Comparison of ENCODE assay signal across 9 mouse cellular contexts in genomic region chr16:62974926-62975325, GRCm38 (mm10).
DNase-seq lines count a peak whose midpoint lies in the region; ATAC-seq and TF ChIP-seq lines count a peak whose summit lies in the region.
"Had no signal": no experiment of that assay in that cellular context is flagged by ENCODE, and none has a peak within 500 bp of the region (broad histone marks: within the 10 kb centered on the region; RNA-seq: fewer than 3 reads in every experiment).

No protein-coding gene starts in this region.

- ATAC-seq in kidney, postnatal 0 days (replicated peaks; ENCODE audit: low FRiP score, low read depth): no peak
- ATAC-seq in kidney, embryonic 16.5 days (ENCODE audit: low FRiP score, low TSS enrichment): no peak

- H3K27me3 ChIP-seq in kidney, postnatal 0 days (ENCODE audit: insufficient read depth, low read length): no peaks in the 10 kb centered on the region
- no peaks in the 10 kb centered on the region for H3K27me3 ChIP-seq in kidney, embryonic 16.5 days (ENCODE audit: insufficient read depth, low read length)

- no peak overlapping the region for H3K27ac ChIP-seq in kidney, postnatal 0 days
- H3K27ac ChIP-seq in kidney, embryonic 16.5 days (ENCODE audit: low read length): no peak overlapping the region
- H3K27ac ChIP-seq: heart, embryonic 10.5 days had no signal

- no peaks in the 10 kb centered on the region for H3K36me3 ChIP-seq in kidney, postnatal 0 days (ENCODE audit: insufficient read depth, low read length)
- no peaks in the 10 kb centered on the region for H3K36me3 ChIP-seq in kidney, embryonic 16.5 days (ENCODE audit: insufficient read depth, low read length)
- H3K36me3 ChIP-seq: heart, embryonic 10.5 days had no signal

- peak; percentile 35 for DNase-seq in kidney, postnatal 0 days (ENCODE audit: low spot score)
- DNase-seq in A20 (ENCODE audit: low read depth, low spot score): peak; percentile 16
- peak; percentile 7 to 22 for DNase-seq in adrenal gland, adult 18-20 months (ENCODE audit: low spot score in 2 of 2)
- DNase-seq in embryo, embryonic 10 days (ENCODE audit: low spot score): peak; percentile 60
- DNase-seq in spleen, postnatal 10 days (ENCODE audit: low spot score in 2 of 2): no peak
- no peak for DNase-seq in testis, postnatal 10 days (ENCODE audit: low spot score)
- DNase-seq in spleen, adult 12 weeks (ENCODE audit: low spot score): no peak

- H3K4me2 ChIP-seq in kidney, postnatal 0 days (ENCODE audit: low read length): no peak overlapping the region
- H3K4me2 ChIP-seq in kidney, embryonic 16.5 days (replicated peaks; ENCODE audit: low read depth, low read length): no peak overlapping the region

- H3K4me3 ChIP-seq in kidney, postnatal 0 days (replicated peaks; ENCODE audit: low read depth, low read length): no peak overlapping the region
- H3K4me3 ChIP-seq in kidney, embryonic 16.5 days (ENCODE audit: low read length): no peak overlapping the region
- H3K4me3 ChIP-seq: heart, embryonic 10.5 days had no signal

- H3K4me1 ChIP-seq in kidney, postnatal 0 days (replicated peaks; ENCODE audit: insufficient read depth, low read length): no peaks in the 10 kb centered on the region
- no peaks in the 10 kb centered on the region for H3K4me1 ChIP-seq in kidney, embryonic 16.5 days (ENCODE audit: insufficient read depth, low read length)
- H3K4me1 ChIP-seq: heart, embryonic 10.5 days had no signal

- no peak overlapping the region for H3K9ac ChIP-seq in kidney, postnatal 0 days (ENCODE audit: low read depth, low read length)
- no peak overlapping the region for H3K9ac ChIP-seq in kidney, embryonic 16.5 days (replicated peaks; ENCODE audit: low read length)

- no peaks in the 10 kb centered on the region for H3K9me3 ChIP-seq in kidney, postnatal 0 days (replicated peaks; ENCODE audit: low read length)
- H3K9me3 ChIP-seq in kidney, embryonic 16.5 days (ENCODE audit: low read length): no peaks in the 10 kb centered on the region
- H3K9me3 ChIP-seq: heart, embryonic 10.5 days had no signal

- 84% methylated on average over 1 of the region's 1 CpGs for WGBS in kidney, postnatal 0 days
- WGBS in kidney, embryonic 16.5 days: 76% methylated on average over 1 of the region's 1 CpGs

- TF ChIP-seq CTCF in kidney, postnatal 0 days (IDR thresholded peaks at IDR 0.05; ENCODE audit: low read depth): peak; percentile 61

Comparison
In these comparisons a context has a peak if more than half of its experiments do, and no peak if none do; other contexts are left out.
1. DNase-seq: peak in kidney, postnatal 0 days (single experiment), A20 (single experiment), adrenal gland, adult 18-20 months (2 of 2) and embryo, embryonic 10 days (single experiment); none in spleen, postnatal 10 days (0 of 2), testis, postnatal 10 days (single experiment) and spleen, adult 12 weeks (single experiment).